Mouse (Mus musculus) heart, postnatal 10 days (tissue): ENCODE data around the gene Slc5a3. TPM values are rescaled to one million over a fixed set of nuclear protein-coding genes. Genes with fewer than 3 reads are reported as not detected.

Experiments used
- DNase-seq, 2 experiments: peaks; one replicate each; pipeline ENCODE4 v3.0.0; 2021
- intact Hi-C: fragments of 180-260 bp; cut with DNase I; formaldehyde crosslinking; loops from one replicate; pipeline ENCODE4 v1.15.1; 2025
- total RNA-seq, 2 experiments: library from RNA; stranded (reverse); gene quantifications; 2 replicates each; pipeline ENCODE4 v1.2.3; 2021

The Slc5a3 gene
- total RNA-seq, 2 experiments from 2014 or later = 4.5 to 5.0 TPM

DNA sequence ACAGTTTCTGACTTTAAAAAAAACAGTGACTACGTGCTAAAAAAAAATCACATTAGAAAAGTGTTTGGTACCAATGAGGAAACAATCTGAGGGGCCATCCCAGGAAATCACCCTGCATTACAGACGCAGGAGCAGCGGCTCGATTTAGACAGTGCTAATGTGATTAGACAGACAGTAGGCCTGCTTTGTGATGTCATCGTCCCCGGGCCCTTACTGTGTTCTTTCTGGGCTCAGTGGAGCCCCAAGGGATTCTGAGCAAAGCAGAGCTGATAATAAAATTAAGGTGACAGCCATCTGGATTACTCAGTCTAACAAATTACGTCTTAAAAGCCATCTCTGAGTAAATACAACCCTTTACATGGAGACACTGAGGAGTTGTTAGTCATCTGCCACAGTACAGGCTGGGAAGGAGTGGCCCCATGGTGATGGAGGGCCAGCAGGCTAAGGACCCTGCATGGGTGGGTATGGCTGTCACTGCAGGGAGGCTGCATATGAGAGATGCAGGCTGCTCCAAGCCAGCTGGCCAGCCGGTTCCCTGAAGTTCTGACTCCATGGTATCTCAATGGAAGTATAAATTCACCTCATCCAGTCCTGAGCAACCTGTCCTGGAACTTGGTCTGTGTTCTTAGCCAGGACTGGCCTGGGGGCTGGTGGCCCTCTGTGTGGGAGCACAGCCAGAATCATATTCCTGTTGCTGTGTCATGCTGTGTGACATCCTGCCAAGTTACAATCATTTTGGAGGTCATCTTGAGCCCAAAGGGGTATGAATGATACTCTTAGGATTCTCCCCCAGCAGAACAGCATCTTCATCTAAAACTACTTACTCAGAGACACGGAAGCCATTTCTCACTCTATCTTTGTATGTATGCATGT lies 59.5 kb downstream of the Slc5a3 start:
- DNase-seq = peak; percentile 19 to 25
- intact Hi-C loops = no loop called here

DNA sequence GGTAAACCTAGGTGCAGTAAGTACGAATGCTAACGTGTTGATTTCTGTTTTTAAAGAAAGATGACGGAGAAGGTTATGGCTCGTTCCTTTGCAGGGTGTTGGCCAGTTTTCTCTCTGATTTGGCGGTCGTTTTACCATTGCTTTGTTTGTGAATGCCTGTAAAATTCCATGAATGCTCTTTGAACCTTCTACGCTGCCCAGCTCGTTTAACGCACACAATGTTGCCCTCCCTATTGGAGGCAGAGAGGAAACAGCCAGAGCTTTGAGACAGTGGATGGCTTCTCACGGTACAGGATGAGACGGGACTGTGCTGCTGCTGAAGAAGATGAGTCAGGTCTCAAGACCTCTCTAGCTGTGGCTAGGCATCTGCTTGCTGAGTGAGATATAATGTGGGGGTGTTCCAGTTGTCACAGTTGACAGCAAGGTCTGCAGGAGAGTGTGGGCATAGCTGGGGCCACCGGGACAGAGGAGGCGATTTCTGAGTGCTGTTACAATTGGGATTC lies 60.9 kb downstream of the Slc5a3 start:
- intact Hi-C loops = no loop called here
- DNase-seq = no peak

DNA sequence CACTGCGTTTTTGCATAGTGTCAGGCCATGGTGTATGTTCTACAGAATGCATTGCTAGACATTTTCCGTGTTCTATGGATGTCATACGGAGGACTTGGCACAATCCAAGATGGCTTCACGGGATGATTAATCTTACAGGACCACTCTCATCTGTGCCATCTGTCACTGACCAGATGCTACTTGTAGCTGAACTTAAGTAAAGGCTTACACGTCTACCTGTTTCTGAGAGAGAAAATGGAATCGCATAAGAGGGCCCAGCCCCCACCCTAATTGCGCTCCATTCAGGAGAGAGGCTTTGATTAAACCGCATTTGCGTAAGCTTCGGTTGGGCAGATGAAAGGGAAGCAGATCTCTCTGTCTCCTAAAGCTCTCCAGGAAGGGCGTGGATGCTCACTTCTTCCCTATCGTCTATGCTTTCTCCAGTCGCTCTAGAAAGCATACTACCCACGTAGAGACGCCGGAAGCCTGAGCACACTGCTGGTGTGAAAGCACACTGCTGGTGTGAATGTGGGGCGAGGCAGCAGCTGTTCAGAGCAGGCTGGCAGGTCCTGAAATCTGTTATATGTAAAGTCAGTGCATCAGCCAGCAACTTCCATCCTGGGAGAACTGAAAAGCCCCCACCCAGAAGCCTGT lies 62.9 kb downstream of the Slc5a3 start:
- intact Hi-C loops = no loop called here

DNA sequence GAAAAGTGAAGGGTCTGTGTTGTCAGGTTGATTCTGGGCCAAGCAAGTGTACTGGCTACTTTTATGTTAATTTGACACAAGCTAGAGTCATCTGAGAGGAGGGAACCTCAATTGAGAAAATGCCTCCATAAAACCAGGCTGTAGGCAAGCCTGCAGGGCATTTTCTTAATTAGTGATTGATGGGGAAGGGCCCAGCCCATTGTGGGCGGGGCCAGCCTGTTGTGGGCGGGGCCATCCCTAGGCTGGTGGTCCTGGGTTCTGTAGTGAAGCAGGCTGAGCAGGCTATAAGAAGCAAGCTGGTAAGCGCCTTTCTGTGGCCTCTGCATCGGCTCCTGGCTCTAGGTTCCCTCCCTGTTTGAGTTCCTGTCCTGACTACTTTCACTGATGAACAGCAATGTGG lies 69.1 kb downstream of the Slc5a3 start:
- intact Hi-C loops = no loop called here
- no peak for DNase-seq

More for the DNA sequence above, 62.9 kb downstream of the Slc5a3 start:
- DNase-seq = no peak

DNA sequence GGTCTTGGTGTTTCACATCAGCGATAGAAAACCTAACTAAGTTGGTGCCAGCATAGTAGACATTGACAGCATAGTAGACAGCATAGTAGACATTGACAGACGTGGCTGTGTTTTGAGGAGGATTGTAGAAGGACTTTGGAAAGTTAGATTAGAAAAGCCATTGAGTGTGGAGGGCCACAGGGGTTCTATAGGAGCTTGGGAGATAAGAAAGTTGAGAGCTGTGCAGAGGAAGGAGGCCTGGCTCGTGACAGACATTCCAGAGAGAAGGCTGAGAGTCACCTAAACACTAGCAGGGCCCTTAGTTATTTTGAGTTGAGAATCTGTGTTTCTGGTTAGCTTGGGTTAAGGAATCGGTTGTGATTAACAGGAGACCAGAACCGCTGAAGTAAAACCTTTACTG lies 69.5 kb downstream of the Slc5a3 start:
- intact Hi-C loops = no loop called here
- DNase-seq = no peak

DNA sequence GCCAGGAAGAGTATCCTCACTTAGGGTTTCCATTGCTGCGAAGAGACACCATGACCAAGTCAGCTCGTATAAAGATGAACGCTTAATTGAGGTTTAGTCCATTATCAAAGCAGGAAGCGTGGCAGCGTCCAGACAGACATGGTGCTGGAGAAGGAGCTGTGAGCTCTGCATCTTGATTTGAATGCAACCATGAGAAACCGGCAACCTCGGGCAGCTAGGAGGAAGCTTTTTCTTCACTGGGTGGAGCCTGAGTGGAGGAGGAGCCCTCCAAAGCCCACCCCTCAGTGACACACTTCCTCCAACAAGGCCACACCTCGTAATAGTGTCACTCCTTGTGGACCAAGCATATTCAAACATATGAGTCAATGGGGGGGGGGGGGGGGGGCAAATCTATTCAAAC lies 71.7 kb downstream of the Slc5a3 start:
- intact Hi-C loops = no loop called here
- no peak for DNase-seq

DNA sequence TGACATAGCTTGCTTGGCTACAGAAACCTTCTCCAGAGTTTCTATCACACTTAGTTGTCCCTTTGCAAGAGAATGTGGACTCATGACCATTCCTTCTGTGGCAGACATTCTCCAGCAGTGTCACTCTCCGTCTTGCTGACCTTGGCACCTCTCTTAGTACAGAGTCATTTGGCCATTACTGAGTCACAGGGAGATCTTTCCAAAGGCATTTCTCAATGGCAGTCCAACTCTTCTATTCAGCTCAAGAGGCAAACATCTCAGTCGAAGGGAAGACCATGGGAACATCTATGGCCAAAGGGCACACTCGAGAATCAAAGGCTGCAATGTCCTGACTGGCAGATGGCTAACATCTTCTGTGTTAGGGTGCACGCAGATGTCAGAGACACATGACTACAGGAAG lies 74.4 kb downstream of the Slc5a3 start:
- DNase-seq = no peak
- intact Hi-C loops = no loop called here

DNA sequence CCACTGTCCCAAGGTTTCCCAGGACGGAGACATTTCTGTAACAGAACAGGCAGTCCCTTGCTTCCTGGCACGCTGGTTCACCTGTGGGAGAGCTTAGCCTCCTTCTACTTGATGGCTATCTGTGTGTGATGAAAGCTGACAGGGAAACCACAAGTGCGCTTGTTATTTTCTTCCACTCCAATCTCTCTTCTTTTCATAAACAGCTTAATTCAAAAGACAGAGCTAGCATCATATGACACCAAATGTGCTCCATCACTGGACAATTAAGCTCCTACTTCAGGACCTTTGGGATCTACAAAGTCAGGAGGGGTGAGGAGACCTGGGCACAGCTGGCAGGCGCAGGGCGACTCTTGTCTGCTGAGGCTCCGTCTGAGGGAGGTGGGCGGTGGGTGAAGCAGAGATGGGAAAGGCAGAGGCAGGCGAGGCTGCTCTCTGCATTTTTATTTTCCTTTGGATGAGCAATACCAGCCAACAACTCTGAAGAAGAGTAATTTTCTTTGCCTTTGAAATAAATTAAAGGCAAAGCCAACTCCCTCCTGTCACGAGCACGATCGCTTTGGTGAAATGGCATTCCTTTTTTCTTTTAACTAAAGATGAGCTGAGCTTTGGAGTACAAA lies 76.1 kb downstream of the Slc5a3 start:
- DNase-seq = no peak
- intact Hi-C loops = no loop called here

DNA sequence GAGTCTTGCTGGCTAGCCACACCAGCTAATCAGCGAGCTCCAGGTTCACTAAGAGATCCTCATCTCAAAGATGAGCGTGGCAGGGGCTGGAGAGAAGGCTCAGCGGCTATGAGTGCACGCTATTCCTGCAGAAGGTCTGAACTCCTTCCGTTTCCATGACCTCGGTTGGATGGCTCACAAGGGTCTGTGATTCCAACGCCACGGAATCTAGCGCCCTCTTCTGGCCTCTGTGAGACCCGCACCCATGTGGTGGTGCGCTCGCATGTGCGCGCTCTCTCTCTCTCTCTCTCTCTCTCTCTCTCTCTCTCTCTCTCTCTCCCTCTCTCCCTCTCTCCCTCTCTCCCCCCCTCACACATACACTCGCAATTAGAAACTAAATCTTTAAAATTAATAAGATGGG lies 78.2 kb downstream of the Slc5a3 start:
- intact Hi-C loops = no loop called here
- no peak for DNase-seq

Other genes with a start within 250 kb of the Slc5a3 start
- gene Mrps6, start 52 bp upstream of the Slc5a3 start, total RNA-seq = 10 to 100 TPM; 46.8 to 50.3 TPM
- not detected for gene Gm49711, start within 50 bp of the Slc5a3 start, total RNA-seq
- not detected for gene Kcne2, start 234.1 kb downstream of the Slc5a3 start, total RNA-seq
- 10 to 100 TPM; 48.9 to 54.0 TPM for gene Smim11, start 243.0 kb downstream of the Slc5a3 start, total RNA-seq